Mouse (Mus musculus): ENCODE measurements around the gene Arhgef7. TPM values are rescaled to one million over a fixed set of nuclear protein-coding genes. Genes with fewer than 3 reads are reported as not detected.

Gene Arhgef7
- polyA plus RNA-seq (2012; fragmentation: generic; extraction: Trizol), result 10 to 100 TPM in 1 of 2 experiments, 1 to 10 TPM in 1; 5.2 to 23.9 TPM

DNA sequence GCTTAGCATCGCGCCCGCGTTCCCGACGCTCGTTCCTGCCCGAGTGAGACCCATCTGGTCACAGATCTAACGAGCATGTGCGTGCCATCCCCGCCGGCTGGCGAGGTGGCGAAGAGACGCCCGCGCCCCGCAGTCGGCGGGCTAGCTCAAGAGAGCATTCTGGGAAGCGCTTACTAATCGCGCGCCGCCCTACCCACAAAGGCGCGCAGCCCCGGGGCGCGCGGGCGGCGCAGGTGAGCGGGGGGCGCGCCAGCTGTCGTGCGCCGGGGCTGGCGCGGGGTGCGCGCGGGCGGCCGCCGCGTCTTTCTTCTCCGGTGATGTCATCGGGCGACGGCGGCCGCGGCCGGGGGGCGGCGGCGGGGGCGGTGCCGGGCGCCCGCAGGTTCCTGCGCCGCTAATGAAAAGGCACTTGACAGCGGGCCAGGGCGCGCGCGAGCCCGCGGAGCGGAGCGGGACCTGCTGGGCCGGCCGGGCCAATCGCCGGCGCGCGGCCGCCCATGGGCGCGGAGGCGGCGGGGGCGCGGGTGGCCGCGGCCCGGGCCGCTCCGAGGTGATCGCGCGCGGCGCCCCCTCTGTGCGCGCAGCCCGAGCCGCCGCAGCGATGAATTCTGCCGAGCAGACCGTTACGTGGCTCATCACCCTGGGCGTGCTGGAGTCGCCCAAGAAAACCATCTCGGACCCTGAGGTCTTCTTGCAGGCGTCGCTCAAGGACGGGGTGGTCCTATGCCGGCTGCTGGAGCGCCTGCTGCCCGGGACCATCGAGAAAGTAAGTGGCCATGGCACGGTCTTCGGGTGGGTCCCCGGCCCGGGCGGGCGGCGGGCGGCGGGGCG, at the start of gene Arhgef7:
Gene Arhgef7 (plus strand): TSS at position 71 of the 831 bp plus-strand sequence.

DNA sequence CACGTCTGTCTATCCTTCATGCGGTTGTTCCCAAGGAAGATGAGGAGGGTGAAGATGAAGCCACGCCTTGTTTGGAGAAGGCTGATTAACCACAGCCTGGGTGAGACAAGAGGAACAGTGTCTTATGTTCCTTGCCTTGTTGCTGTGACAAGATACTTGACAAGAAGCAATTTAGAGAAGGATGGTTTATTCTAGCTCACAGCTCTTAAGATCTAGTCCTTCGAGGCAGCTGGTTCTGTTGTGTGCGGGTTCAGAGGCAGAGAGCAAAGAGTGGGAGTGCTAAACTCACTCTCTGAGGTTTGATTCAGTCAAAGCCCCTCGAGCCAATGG, 26.5 kb upstream of the Arhgef7 start, which contains the start of gene 1700016D06Rik:
Gene 1700016D06Rik (minus strand): TSS at position 31 of the 330 bp plus-strand sequence.

DNA sequence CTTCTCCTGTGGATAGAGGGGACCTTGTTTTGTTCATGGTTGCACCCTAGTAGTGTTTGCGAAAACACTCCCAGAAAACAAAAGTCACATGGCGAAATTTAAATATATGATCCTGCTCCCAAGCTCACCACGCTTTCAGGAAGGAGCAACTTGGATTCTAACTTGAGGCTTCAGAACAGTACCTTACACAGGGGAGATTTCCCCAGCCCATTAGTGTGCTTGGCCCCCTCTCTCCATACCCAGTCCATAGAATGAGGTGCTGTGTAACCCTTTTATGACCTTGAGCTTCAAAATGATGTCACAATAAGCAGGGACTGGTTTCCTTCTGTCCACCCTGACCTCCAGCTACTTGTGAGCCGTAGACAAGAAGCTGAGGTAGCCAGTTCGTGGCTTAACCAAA, 112.7 kb downstream of the Arhgef7 start, which contains the start of gene Tex29:
Gene Tex29 (plus strand): TSS at position 301 of the 400 bp plus-strand sequence.

Other genes with a start within 250 kb of the Arhgef7 start
- 1 to 10 TPM; 2.1 to 2.2 TPM for gene Rab20, start 249.0 kb upstream of the Arhgef7 start, polyA plus RNA-seq (2012; fragmentation: generic; extraction: Trizol)
- gene Naxd, start 230.2 kb upstream of the Arhgef7 start, polyA plus RNA-seq (2012; fragmentation: generic; extraction: Trizol), result 10 to 100 TPM; 35.5 to 72.9 TPM
- gene Cars2, start 176.9 kb upstream of the Arhgef7 start, polyA plus RNA-seq (2012; fragmentation: generic; extraction: Trizol), result 10 to 100 TPM; 19.3 to 23.0 TPM
- gene Ing1, start 172.2 kb upstream of the Arhgef7 start, polyA plus RNA-seq (2012; fragmentation: generic; extraction: Trizol), result 10 to 100 TPM in 1 of 2 experiments, 1 to 10 TPM in 1; 5.5 to 24.7 TPM
- 10 to 100 TPM in 1 of 2 experiments, 1 to 10 TPM in 1; 3.8 to 14.6 TPM for gene Ankrd10, start 92.0 kb upstream of the Arhgef7 start, polyA plus RNA-seq (2012; fragmentation: generic; extraction: Trizol)
- gene 1700016D06Rik, start 26.7 kb upstream of the Arhgef7 start, polyA plus RNA-seq (2012; fragmentation: generic; extraction: Trizol), result not detected
- gene Tex29, start 112.8 kb downstream of the Arhgef7 start, polyA plus RNA-seq (2012; fragmentation: generic; extraction: Trizol), result not detected